Mouse (Mus musculus) neural tube, embryonic 15.5 days (tissue): ENCODE measurements at regions not wholly inside any gene's neighbourhood (a gene's known extent, or its start where the extent isn't known, plus 50 kb on each side); places are given as distances from the start of the nearest gene placed in this dataset.

Experiments used
- ATAC-seq: fragments of 200-750 bp; cut with Nextera tagmentation; 2 replicates; pipeline ENCODE4 v1.8.0; 2017; ENCODE audit warnings: mild to moderate bottlenecking, moderate TSS enrichment, moderate library complexity; ENCODE audit not compliant: low FRiP score
- H3K27ac ChIP-seq: fragments of 300-500 bp; sonication (generic); replicated peaks from 2 replicates; pipeline ENCODE4 v1.5.1; 2015; ENCODE audit warnings: mild to moderate bottlenecking, inconsistent platforms
- H3K27me3 ChIP-seq: fragments of 300-500 bp; sonication (generic); replicated peaks from 2 replicates; pipeline ENCODE4 v1.6.1; 2015; ENCODE audit warnings: inconsistent platforms
- H3K36me3 ChIP-seq: fragments of 300-500 bp; sonication (generic); 2 replicates; pipeline ENCODE4 v1.6.1; 2015; ENCODE audit warnings: inconsistent platforms
- H3K4me1 ChIP-seq: fragments of 300-500 bp; sonication (generic); 2 replicates; pipeline ENCODE4 v1.6.1; 2015; ENCODE audit warnings: inconsistent platforms
- H3K4me2 ChIP-seq: fragments of 300-500 bp; sonication (generic); 2 replicates; pipeline ENCODE4 v1.6.1; 2015; ENCODE audit warnings: inconsistent platforms, mild to moderate bottlenecking, moderate library complexity
- H3K4me3 ChIP-seq: fragments of 300-500 bp; sonication (generic); replicated peaks from 2 replicates; pipeline ENCODE4 v1.5.1; 2015; ENCODE audit warnings: mild to moderate bottlenecking, inconsistent platforms
- H3K9ac ChIP-seq: fragments of 300-500 bp; sonication (generic); replicated peaks from 2 replicates; pipeline ENCODE4 v1.6.1; 2015; ENCODE audit warnings: mild to moderate bottlenecking, inconsistent platforms
- H3K9me3 ChIP-seq: fragments of 300-500 bp; sonication (generic); replicated peaks from 2 replicates; pipeline ENCODE4 v1.6.1; 2016; ENCODE audit warnings: inconsistent platforms
- WGBS: fragments of 180-500 bp; shearing (Covaris S2); methylation state at CpG from one replicate; pipeline ENCODE4 v1.1.7; 2015; ENCODE audit warnings: mixed read lengths; 5-methylcytosine and 5-hydroxymethylcytosine counted together

- Histone ChIP-seq H3K27me3 (no peaks in the 10 kb centered on the region), H3K4me1 (no peaks in the 10 kb centered on the region), H3K9ac (no peak overlapping the region), H3K4me2 (no peak overlapping the region), H3K36me3 (no peaks in the 10 kb centered on the region), H3K4me3 (no peak overlapping the region), H3K9me3 (no peaks in the 10 kb centered on the region), H3K27ac (no peak overlapping the region)
- 85% methylated on average over 3 of the region's 3 CpGs for WGBS
- no peak for ATAC-seq
Measured at GRCm38 (mm10) chr16:58331087-58331486, 77.2 kb upstream of the Dcbld2 start.

GRCm38 (mm10) chr16:58343921-58344320 lies 64.3 kb upstream of the Dcbld2 start:
- H3K4me1 ChIP-seq: no peaks in the 10 kb centered on the region

DNA sequence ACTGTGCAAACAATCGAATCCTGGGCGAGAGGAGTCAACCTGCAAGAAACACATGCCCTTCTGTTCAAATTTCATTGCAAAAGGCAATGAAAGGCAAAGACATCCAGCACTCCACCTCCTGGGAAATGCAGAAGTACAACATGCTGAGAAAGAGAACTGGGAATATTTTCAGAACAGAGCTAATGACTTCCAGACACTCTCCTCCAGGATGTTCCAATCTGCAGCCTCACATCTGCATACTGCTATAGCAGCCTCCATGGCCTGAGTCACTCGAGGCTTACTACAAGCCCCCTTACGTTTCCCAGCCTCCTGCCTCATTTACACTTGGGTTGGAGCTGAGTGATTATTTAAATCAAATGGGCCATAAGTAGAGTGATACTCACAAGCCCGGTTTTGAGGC lies 58.9 kb upstream of the Dcbld2 start:
- no peak overlapping the region for H3K9ac ChIP-seq
- no peak overlapping the region for H3K4me3 ChIP-seq
- H3K4me2 ChIP-seq: no peak overlapping the region
- 35% methylated on average over 5 of the region's 5 CpGs for WGBS
- H3K9me3 ChIP-seq: no peaks in the 10 kb centered on the region
- ATAC-seq: no peak
- peaks cover 5% of the 10 kb centered on the region for H3K4me1 ChIP-seq
- H3K27ac ChIP-seq: no peak overlapping the region
- H3K27me3 ChIP-seq: no peaks in the 10 kb centered on the region
- H3K36me3 ChIP-seq: no peaks in the 10 kb centered on the region

More at GRCm38 (mm10) chr16:58343921-58344320, 64.3 kb upstream of the Dcbld2 start:
- Histone ChIP-seq H3K27me3 (no peaks in the 10 kb centered on the region), H3K4me3 (no peak overlapping the region), H3K9ac (no peak overlapping the region), H3K9me3 (no peaks in the 10 kb centered on the region), H3K27ac (no peak overlapping the region), H3K4me2 (no peak overlapping the region), H3K36me3 (no peaks in the 10 kb centered on the region)
- no peak for ATAC-seq
- 90% methylated on average over 5 of the region's 5 CpGs for WGBS

DNA sequence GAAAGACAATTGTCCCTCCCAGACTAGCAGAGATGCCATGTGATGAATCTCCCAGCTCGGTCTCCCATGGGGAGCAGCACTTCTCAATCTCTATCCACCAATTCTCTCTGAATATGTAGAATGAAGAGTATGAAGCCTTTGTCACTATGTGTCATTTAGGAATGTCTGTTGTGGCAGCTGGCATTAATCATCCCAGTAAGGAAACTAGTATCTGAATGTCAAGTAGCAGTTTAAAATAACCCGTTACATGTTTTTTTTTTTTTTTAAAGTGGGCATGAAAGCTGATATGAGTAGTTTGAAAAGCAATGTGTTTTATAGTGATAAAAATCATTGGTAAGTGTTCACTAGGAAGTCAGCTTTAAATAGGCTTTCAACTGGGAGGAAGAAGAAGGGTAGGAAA lies 58.4 kb upstream of the Dcbld2 start:
- Histone ChIP-seq H3K4me2 (no peak overlapping the region), H3K9ac (no peak overlapping the region), H3K4me1 (peaks cover 7% of the 10 kb centered on the region), H3K36me3 (no peaks in the 10 kb centered on the region), H3K9me3 (no peaks in the 10 kb centered on the region), H3K4me3 (no peak overlapping the region), H3K27me3 (no peaks in the 10 kb centered on the region), H3K27ac (no peak overlapping the region)
- 68% methylated on average over 2 of the region's 2 CpGs for WGBS
- no peak for ATAC-seq

DNA sequence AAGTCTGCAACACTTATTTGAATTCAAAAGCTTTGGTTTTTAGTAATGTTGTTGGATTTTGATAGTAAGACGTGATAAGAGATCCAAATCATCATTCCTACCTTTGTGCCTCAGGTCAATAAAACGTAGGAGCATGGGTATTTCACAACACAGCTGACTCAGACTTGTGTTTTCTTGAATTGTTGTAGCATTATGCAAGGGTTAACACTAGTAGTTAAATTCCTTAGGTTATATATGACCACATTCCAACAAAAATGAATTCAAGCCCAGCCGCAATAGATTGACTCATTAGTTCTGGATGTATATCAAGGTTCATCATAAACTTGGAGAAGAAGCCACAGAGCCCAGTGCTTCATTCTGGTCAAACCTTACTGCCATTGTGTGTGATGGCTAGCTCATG lies 56.1 kb upstream of the Dcbld2 start:
- H3K36me3 ChIP-seq: no peaks in the 10 kb centered on the region
- no peak overlapping the region for H3K4me3 ChIP-seq
- no peaks in the 10 kb centered on the region for H3K27me3 ChIP-seq
- no peak for ATAC-seq
- H3K4me2 ChIP-seq: no peak overlapping the region
- no peaks in the 10 kb centered on the region for H3K9me3 ChIP-seq
- no peak overlapping the region for H3K9ac ChIP-seq
- no peak overlapping the region for H3K27ac ChIP-seq
- 89% methylated on average over 3 of the region's 3 CpGs for WGBS
- peaks cover 7% of the 10 kb centered on the region for H3K4me1 ChIP-seq

- H3K9ac ChIP-seq: no peak overlapping the region
- H3K36me3 ChIP-seq: no peaks in the 10 kb centered on the region
- no peaks in the 10 kb centered on the region for H3K27me3 ChIP-seq
- peaks cover 5% of the 10 kb centered on the region for H3K4me1 ChIP-seq
- no peak for ATAC-seq
- no peaks in the 10 kb centered on the region for H3K9me3 ChIP-seq
- no peak overlapping the region for H3K4me3 ChIP-seq
- no peak overlapping the region for H3K27ac ChIP-seq
- WGBS: 45% methylated on average over 6 of the region's 6 CpGs
- H3K4me2 ChIP-seq: no peak overlapping the region
Measured at GRCm38 (mm10) chr16:58354551-58354950, 53.7 kb upstream of the Dcbld2 start.
